Mouse (Mus musculus) midbrain, embryonic 15.5 days (tissue): ENCODE data around the gene 2310022B05Rik. TPM values are rescaled to one million over a fixed set of nuclear protein-coding genes. Genes with fewer than 3 reads are reported as not detected.

Source experiments
- polyA plus RNA-seq: library from polyadenylated mRNA; unstranded; fragments of >200 nt; fragmentation: Nextera tagmentation; extraction: Ambion mirVana; gene quantifications from 2 replicates; pipeline ENCODE4 v1.2.1, GENCODE M21; 2015

Gene 2310022B05Rik
- polyA plus RNA-seq, 1 experiment from 2014 or later = 21.8 TPM

Other genes starting within 250 kb of the 2310022B05Rik start
- gene Pgbd5, start 223.7 kb downstream of the 2310022B05Rik start, polyA plus RNA-seq = 15.3 and 15.8 TPM in 2 replicates
- gene Cog2, start 142.6 kb downstream of the 2310022B05Rik start, polyA plus RNA-seq = 35.4 and 38.1 TPM in 2 replicates
- gene Agt, start 93.7 kb downstream of the 2310022B05Rik start, polyA plus RNA-seq = 0.62 and 0.96 TPM in 2 replicates
- gene Capn9, start 87.3 kb downstream of the 2310022B05Rik start, polyA plus RNA-seq = 0.14 TPM in 1 of 2 replicates, not detected in the other
- gene Ttc13, start 58.6 kb upstream of the 2310022B05Rik start, polyA plus RNA-seq = 69.4 and 70.2 TPM in 2 replicates
- gene Arv1, start 58.8 kb upstream of the 2310022B05Rik start, polyA plus RNA-seq = 32.7 and 37.6 TPM in 2 replicates
- 0.17 and 0.37 TPM in 2 replicates for gene Fam89a, start 88.5 kb upstream of the 2310022B05Rik start, polyA plus RNA-seq
- 29.2 and 30.8 TPM in 2 replicates for gene Trim67, start 129.7 kb upstream of the 2310022B05Rik start, polyA plus RNA-seq
- gene Gnpat, start 199.7 kb upstream of the 2310022B05Rik start, polyA plus RNA-seq = 77.5 and 83.9 TPM in 2 replicates
- 27.4 and 28.3 TPM in 2 replicates for gene 2810004N23Rik, start 199.8 kb upstream of the 2310022B05Rik start, polyA plus RNA-seq
- 15.5 and 16.3 TPM in 2 replicates for gene Exoc8, start 234.3 kb upstream of the 2310022B05Rik start, polyA plus RNA-seq
- gene Sprtn, start 234.5 kb upstream of the 2310022B05Rik start, polyA plus RNA-seq = 10.4 and 10.7 TPM in 2 replicates